Mouse (Mus musculus) neutrophil, adult 65 days (primary cell): ENCODE data around the gene Ankrd31. TPM values are rescaled to one million over a fixed set of nuclear protein-coding genes. Genes with fewer than 3 reads are reported as not detected.

Source experiments
- total RNA-seq: library from RNA; stranded (reverse); gene quantifications from 2 replicates; pipeline ENCODE4 v1.2.4, GENCODE M21; 2023

Ankrd31 gene
- total RNA-seq: not detected in 2 replicates

DNA sequence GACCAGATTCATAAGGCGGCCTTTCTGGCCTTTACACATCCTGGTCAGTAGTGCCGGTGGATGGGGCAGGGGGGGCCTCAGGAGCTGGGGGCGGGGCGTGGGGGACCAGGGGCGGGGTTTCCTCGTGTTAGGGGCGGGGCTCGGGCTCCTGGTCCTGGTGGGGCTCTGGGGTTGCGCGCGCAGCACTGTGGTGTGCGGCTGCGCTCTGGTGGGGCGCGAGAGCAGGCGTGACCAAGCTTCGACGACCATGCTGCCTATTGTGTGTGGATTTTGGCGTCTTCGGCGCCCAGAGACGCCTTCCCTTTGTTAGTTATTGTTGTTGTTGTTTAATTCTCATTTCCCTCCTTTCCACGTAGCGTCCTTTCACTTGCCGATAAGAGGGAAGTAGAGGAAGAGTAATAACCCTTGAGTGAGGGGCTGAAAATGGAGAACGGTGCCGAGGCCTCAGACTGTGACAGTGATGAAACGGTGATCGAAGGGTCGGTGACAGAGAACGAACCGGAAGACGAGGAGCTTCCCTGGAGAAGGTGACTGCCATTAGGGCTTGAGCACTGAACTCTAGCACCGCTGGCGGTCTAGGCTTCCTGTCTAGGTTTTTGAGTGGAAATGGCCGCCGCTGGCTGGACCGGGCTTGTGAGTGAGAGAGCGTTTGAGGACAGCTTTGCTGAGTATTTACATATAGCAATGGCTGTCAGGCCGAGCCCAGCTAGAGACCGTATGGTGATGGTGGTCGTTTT, at the start of gene Ankrd31:
Gene Ankrd31 (plus strand): TSS at position 164 of the 737 bp plus-strand sequence.

DNA sequence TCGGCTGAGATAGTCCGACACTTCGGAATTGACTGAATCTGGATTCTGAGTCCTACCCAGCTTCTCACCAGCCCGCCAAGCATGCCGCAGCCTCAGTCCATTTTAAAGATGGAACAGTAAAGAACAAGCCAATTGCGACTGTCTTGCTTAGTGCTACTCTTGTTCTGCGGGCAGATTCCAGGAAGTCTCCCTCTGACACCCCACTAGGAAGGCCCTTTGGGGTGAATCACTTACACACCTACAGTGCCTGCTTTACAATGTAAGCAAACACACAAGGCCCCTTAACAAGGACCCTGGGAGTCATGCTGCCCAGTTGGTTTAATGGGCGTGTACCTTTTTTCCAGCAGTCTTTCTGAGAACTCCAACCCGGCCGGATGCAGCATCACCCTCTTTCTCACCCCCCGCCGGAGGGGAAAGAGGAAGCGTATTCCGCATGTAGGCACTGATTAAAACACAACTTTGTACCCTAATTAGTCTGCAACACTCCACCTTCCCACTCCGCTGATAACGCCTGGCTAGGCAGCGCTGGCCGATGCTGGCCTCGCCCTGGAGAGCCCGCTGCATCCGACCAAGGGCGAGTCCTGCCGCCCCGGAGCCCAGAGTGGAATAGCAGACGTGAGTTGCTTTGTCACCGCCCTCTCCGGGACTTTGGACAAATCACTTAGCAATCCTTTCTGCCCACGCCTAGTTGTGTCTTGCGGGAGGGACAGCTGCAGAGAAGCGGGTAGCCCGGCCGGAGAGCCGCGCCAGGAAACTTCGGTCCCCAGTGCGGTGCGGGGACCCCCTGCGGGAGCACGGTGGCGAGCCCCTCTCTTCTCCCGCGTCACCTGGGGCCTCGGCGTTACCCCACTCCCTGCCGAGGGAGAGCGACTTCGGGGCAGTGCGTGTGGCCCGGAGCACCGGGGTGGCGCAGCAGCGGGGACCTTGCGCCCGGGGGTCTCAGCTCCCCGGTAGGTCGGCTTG, 176.2 kb downstream of the Ankrd31 start, which contains the start of gene Gcnt4:
Gene Gcnt4 (plus strand): TSS at position 691 of the 963 bp plus-strand sequence.

Other genes with a start within 250 kb of the Ankrd31 start
- gene Polk, start 205.7 kb upstream of the Ankrd31 start, total RNA-seq: 2.9 and 3.6 TPM in 2 replicates
- gene Col4a3bp, start 205.7 kb upstream of the Ankrd31 start, total RNA-seq: 70.7 and 98.3 TPM in 2 replicates
- 97.6 and 138 TPM in 2 replicates for gene Hmgcr, start 77.3 kb upstream of the Ankrd31 start, total RNA-seq
- not detected in 2 replicates for gene Gcnt4, start 176.4 kb downstream of the Ankrd31 start, total RNA-seq